Mouse (Mus musculus) midbrain, postnatal 0 days (tissue): ENCODE measurements around the gene Tpbgl. TPM values are rescaled to one million over a fixed set of nuclear protein-coding genes. Genes with fewer than 3 reads are reported as not detected.

Source experiments
- ATAC-seq: fragments of 200-750 bp; cut with Nextera tagmentation; 2 replicates; pipeline ENCODE4 v1.8.0; 2017; ENCODE audit warnings: moderate number of reproducible peaks, mild to moderate bottlenecking, moderate TSS enrichment, moderate library complexity; ENCODE audit not compliant: low FRiP score
- DNase-seq: peaks from one replicate; pipeline ENCODE4 v3.0.0-alpha.2; 2015; ENCODE audit warnings: low spot score
- H3K27ac ChIP-seq: fragments of 300-500 bp; sonication (generic); 2 replicates; pipeline ENCODE4 v1.5.1; 2014; ENCODE audit warnings: low read depth, mild to moderate bottlenecking, low read length, mixed read lengths
- H3K27me3 ChIP-seq: fragments of 300-500 bp; sonication (generic); 2 replicates; pipeline ENCODE4 v1.6.1; 2014; ENCODE audit warnings: low read length, control low read depth, mixed read lengths; ENCODE audit not compliant: insufficient read depth
- H3K36me3 ChIP-seq: fragments of 300-500 bp; sonication (generic); 2 replicates; pipeline ENCODE4 v1.6.1; 2014; ENCODE audit warnings: low read length, control low read depth, mixed read lengths; ENCODE audit not compliant: insufficient read depth
- H3K4me1 ChIP-seq: fragments of 300-500 bp; sonication (generic); 2 replicates; pipeline ENCODE4 v1.6.1; 2014; ENCODE audit warnings: mild to moderate bottlenecking, control low read depth, antibody characterized with exemption, low read length, mixed read lengths; ENCODE audit not compliant: insufficient read depth
- H3K4me2 ChIP-seq: fragments of 300-500 bp; sonication (generic); 2 replicates; pipeline ENCODE4 v1.6.1; 2014; ENCODE audit warnings: low read depth, mild to moderate bottlenecking, low read length, mixed read lengths; ENCODE audit not compliant: poor library complexity, severe bottlenecking
- H3K4me3 ChIP-seq: fragments of 300-500 bp; sonication (generic); 2 replicates; pipeline ENCODE4 v1.5.1; 2014; ENCODE audit warnings: low read depth, mild to moderate bottlenecking, low read length, moderate library complexity
- H3K9ac ChIP-seq: fragments of 300-500 bp; sonication (generic); replicated peaks from 2 replicates; pipeline ENCODE4 v1.6.1; 2014; ENCODE audit warnings: mild to moderate bottlenecking, low read length, moderate library complexity, mixed read lengths; ENCODE audit not compliant: poor library complexity, severe bottlenecking
- H3K9me3 ChIP-seq: fragments of 300-500 bp; sonication (generic); 2 replicates; pipeline ENCODE4 v1.6.1; 2016; ENCODE audit warnings: low read length, control low read depth
- CTCF ChIP-seq: IDR thresholded peaks from 2 replicates; pipeline ENCODE4 v1.5.1; 2016; ENCODE audit warnings: antibody characterized with exemption, mild to moderate bottlenecking
- WGBS: fragments of 180-500 bp; shearing (Covaris S2); extraction: QIAGEN DNeasy Blood & Tissue Kit; methylation state at CpG from one replicate; pipeline ENCODE4 v1.1.7; 2014; 5-methylcytosine and 5-hydroxymethylcytosine counted together
- polyA plus RNA-seq: library from polyadenylated mRNA; unstranded; fragments of >200 nt; fragmentation: Nextera tagmentation; extraction: Ambion mirVana; gene quantifications from 2 replicates; pipeline ENCODE4 v1.2.1, GENCODE M21; 2015
- total RNA-seq: library from RNA; depleted of rRNA; stranded (reverse); fragments of >200 nt; gene quantifications from 2 replicates; pipeline ENCODE4 v1.2.3, GENCODE M21; 2014

Tpbgl gene
- total and polyA plus RNA-seq, 2 experiments from 2014 or later = 1.7 to 4.5 TPM

DNA sequence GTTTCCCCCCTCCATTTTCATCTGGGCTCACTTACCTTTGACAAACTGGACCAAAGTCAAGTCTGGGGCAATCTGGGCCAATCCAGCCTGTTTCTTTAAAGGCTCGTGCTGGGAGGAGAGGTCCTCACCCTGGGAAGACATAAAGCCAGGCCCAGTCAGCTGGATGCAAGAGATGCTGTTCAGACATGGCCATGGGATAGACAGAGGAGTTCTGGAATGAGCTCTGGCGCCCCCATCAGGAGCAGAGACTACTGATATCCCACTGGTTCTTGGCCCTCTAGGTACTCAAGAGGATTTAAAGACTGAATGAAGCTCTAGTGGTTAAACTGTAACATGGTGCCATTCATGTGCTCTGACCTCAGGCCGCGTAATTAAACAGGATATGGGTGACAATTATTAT, 44.0 kb upstream of the Tpbgl start:
- H3K27me3 ChIP-seq = no peaks in the 10 kb centered on the region
- ATAC-seq = no peak
- H3K4me2 ChIP-seq = no peak overlapping the region
- H3K27ac ChIP-seq = no peak overlapping the region
- TF ChIP-seq CTCF = 0 out of 2 replicates have a peak, but pooled peaks have one; percentile 7
- WGBS = 81% methylated on average over 4 of the region's 4 CpGs
- H3K4me3 ChIP-seq = no peak overlapping the region
- H3K36me3 ChIP-seq = no peaks in the 10 kb centered on the region
- no peaks in the 10 kb centered on the region for H3K9me3 ChIP-seq
- DNase-seq = no peak
- H3K4me1 ChIP-seq = no peaks in the 10 kb centered on the region; the same call in 1 of the 2 replicates
- H3K9ac ChIP-seq = no peak overlapping the region

- H3K36me3 ChIP-seq = no peaks in the 10 kb centered on the region
- no peak for ATAC-seq
- H3K27ac ChIP-seq = no peak overlapping the region
- H3K4me3 ChIP-seq = no peak overlapping the region
- TF ChIP-seq CTCF = no peak
- H3K9ac ChIP-seq = no peak overlapping the region
- H3K4me1 ChIP-seq = no peaks in the 10 kb centered on the region; the same call in 1 of the 2 replicates
- H3K4me2 ChIP-seq = no peak overlapping the region
- no peaks in the 10 kb centered on the region for H3K9me3 ChIP-seq
- H3K27me3 ChIP-seq = no peaks in the 10 kb centered on the region
- 46% methylated on average over 4 of the region's 4 CpGs for WGBS
- peak; percentile 23 for DNase-seq
Measured at GRCm38 (mm10) chr7:99668802-99669201, 41.9 kb upstream of the Tpbgl start.

DNA sequence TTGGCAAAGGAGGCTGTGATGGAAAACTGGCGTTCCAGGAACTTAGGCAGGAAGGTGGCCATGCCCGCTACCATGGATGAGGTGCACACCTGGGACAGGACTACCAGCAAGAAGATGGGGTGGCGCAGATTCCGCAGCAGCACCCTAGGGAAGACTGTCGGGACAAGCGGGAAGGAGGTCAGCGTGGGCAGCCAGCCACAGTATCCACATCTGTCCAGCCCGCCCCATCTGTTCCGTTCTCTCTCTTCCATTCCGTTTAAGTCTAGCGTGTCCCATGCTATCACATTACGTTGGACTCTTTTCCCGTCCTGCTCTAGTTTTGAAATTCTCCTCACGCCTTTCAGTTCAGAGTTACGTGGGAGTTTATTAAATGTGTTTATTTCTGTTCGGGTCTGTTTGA, 40.2 kb upstream of the Tpbgl start:
- Histone ChIP-seq H3K27me3 (no peaks in the 10 kb centered on the region), H3K4me1 (no peaks in the 10 kb centered on the region; the same call in 1 of the 2 replicates), H3K9ac (no peak overlapping the region), H3K4me2 (no peak overlapping the region), H3K27ac (no peak overlapping the region), H3K4me3 (no peak overlapping the region), H3K9me3 (no peaks in the 10 kb centered on the region), H3K36me3 (no peaks in the 10 kb centered on the region)
- DNase-seq = no peak
- 92% methylated on average over 16 of the region's 16 CpGs for WGBS
- TF ChIP-seq CTCF = no peak
- no peak for ATAC-seq

- H3K4me3 ChIP-seq = no peak overlapping the region
- H3K9ac ChIP-seq = no peak overlapping the region
- 93% methylated on average over 10 of the region's 10 CpGs for WGBS
- no peaks in the 10 kb centered on the region for H3K27me3 ChIP-seq
- no peaks in the 10 kb centered on the region for H3K36me3 ChIP-seq
- ATAC-seq (no peak), DNase-seq (no peak)
- H3K27ac ChIP-seq = no peak overlapping the region
- H3K4me2 ChIP-seq = no peak overlapping the region
- no peaks in the 10 kb centered on the region for H3K9me3 ChIP-seq
- no peak for TF ChIP-seq CTCF
- no peaks in the 10 kb centered on the region; the same call in 1 of the 2 replicates for H3K4me1 ChIP-seq
Measured at GRCm38 (mm10) chr7:99665731-99666452, 39.0 kb upstream of the Tpbgl start.

- no peak for ATAC-seq
- DNase-seq = peak; percentile 72
- H3K36me3 ChIP-seq = no peaks in the 10 kb centered on the region
Measured at GRCm38 (mm10) chr7:99664571-99665485, 37.9 kb upstream of the Tpbgl start.

More at GRCm38 (mm10) chr7:99664571-99665485, 37.9 kb upstream of the Tpbgl start:
- Histone ChIP-seq H3K9me3 (no peaks in the 10 kb centered on the region), H3K4me1 (no peaks in the 10 kb centered on the region; the same call in 1 of the 2 replicates), H3K27me3 (no peaks in the 10 kb centered on the region), H3K9ac (no peak overlapping the region), H3K4me2 (no peak overlapping the region), H3K27ac (no peak overlapping the region; the same call in 1 of the 2 replicates), H3K4me3 (no peak overlapping the region)
- no peak for TF ChIP-seq CTCF
- WGBS = 56% methylated on average over 11 of the region's 11 CpGs
